Mouse (Mus musculus): ENCODE results near the gene Zfp661. TPM values are rescaled to one million over a fixed set of nuclear protein-coding genes. Genes with fewer than 3 reads are reported as not detected.

Zfp661 gene
- polyA plus RNA-seq (2016; fragmentation: Nextera tagmentation; extraction: Ambion mirVana): 8.0 and 8.4 TPM in 2 replicates

DNA sequence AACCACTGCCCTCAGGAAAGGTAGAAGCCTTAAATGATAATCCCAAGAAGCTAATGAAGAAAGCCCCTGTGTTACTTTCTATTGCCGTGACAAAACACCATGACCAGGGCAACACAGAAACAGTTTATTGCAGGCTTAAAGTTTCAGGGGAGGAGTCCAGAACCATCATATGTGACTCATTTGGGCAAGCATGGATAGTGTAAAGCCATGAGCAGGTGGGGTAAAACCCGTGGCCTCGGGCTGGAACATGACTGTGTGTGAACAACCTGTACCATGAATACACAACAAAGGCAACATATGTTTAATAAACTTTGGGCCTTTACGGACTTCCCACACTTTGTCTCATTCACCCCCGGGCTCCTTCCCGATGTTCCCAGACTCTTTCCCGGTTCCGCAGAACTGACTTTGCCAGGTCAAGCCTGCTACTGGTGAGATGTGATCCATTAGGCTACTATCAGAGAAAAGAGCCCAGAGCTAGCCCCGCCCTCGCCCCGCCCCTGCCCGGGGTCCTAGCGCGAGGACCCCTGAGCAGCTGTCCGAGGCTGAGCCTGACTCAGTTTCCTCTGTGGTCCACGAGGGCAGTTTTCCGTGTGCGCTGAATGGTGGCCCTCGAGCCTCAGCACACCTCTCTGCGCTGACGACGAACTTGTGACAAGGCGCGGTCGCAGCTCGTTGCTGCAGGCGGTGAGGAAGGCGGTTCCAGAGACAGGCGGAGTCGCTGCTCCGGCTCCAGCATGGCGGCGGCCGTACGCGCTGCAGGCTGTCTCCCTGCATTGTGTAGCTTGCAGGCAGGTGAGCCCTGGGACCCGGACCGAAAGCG is at the start of gene Zfp661, which contains the start of gene Mrps5:
Zfp661 (minus strand) TSS at position 401 of the 820 bp plus-strand sequence.
Mrps5 (plus strand) TSS at position 529 of the 820 bp plus-strand sequence.
- Histone ChIP-seq H3K27ac (peak within 1 kb of the TSS; percentile 93), H3K27me3 (no peaks in the 10 kb centered on the region), H3K9me3 (replicated peaks) (no peaks in the 10 kb centered on the region), H3K36me3 (peaks cover 12% of the 10 kb centered on the region; the same call in 1 of the 2 replicates), H3K4me2 (replicated peaks) (peak within 1 kb of the TSS; percentile 73), H3K9ac (peak within 1 kb of the TSS; percentile 81), H3K4me1 (peaks cover 28% of the 10 kb centered on the region), H3K4me3 (peak within 1 kb of the TSS; percentile 88)
- peak; percentile 81 for ATAC-seq (ENCODE audit: low FRiP score)
- 6% methylated on average over 39 of the region's 39 CpGs for WGBS

DNA sequence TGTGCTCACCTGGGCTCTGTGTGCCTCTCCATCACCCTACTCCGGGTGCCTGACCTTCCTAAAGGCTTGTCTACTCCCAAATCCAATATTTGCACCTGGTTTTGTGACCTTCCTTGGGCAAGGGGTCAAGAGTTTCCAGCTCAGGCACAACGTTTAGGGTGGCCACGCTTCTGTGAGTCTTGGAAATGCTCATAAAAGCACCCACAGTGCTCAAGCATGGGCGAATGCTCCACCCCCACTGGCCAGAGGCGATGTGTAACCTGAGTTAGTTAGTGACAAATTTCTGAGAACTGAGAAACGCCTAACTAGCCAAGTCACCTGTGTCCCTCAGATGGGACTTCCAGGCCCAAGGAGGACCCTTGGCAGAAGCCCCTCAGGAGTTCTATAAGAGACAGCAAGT is 48.7 kb upstream of the Zfp661 start:
- 77% methylated on average over 6 of the region's 6 CpGs for WGBS
- no peak overlapping the region for H3K4me2 ChIP-seq (replicated peaks)
- H3K27ac ChIP-seq: no peak overlapping the region
- H3K36me3 ChIP-seq: no peaks in the 10 kb centered on the region
- ATAC-seq (ENCODE audit: low FRiP score): no peak
- H3K9me3 ChIP-seq (replicated peaks): no peaks in the 10 kb centered on the region
- H3K4me1 ChIP-seq: no peaks in the 10 kb centered on the region
- H3K9ac ChIP-seq: no peak overlapping the region
- H3K4me3 ChIP-seq: no peak overlapping the region
- no peaks in the 10 kb centered on the region for H3K27me3 ChIP-seq

DNA sequence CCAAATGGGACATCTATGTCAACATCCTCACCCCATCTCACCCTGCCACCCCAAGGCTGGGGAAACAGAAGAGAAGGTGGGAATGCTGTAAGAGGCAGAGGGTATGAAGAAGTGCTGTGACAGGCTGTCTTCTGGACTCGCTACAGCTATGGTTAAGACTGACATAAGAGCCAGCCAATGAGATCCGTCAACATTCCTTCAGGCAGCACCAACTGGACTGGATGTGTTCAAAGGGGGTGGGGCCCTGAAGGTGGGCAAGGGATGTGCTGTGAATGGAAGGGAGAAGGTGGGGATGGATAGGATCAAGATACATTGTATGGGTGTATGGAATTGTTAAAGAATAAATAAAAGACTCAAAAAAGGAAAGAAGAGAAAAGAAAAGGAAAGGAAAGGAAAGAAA is 45.7 kb upstream of the Zfp661 start:
- WGBS: 70% methylated on average over 2 of the region's 2 CpGs
- Histone ChIP-seq H3K27me3 (no peaks in the 10 kb centered on the region), H3K9ac (no peak overlapping the region), H3K4me3 (no peak overlapping the region), H3K4me1 (no peaks in the 10 kb centered on the region), H3K4me2 (replicated peaks) (no peak overlapping the region), H3K36me3 (no peaks in the 10 kb centered on the region), H3K27ac (no peak overlapping the region), H3K9me3 (replicated peaks) (no peaks in the 10 kb centered on the region)
- no peak for ATAC-seq (ENCODE audit: low FRiP score)

DNA sequence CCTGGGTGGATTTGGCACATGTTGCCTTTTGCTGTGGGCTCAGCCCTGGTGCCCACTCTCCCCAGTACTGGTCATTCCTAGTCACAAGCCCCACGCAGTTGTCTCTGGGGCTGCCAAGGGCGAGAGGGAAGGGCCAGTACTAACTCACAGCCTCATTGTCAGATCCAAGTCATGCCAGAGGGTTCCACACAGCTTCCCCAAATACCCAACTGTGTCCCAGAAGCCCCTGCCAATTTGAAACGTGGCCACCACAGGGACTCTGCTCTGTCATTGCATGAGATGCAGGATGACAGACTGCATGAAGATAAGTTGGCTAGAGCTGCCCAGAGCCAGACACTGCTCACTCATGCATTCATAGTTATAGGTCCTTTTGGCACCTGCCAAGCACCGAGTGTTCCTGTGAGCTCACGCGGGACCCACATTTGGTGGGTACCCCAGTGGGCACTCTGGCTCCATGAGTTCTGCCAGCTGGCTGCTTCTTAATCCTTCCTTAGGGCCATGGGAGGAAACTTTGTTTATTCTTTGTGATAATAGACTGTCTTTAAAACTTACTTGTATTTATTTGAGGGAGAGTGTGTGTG is 41.2 kb upstream of the Zfp661 start:
- WGBS: 79% methylated on average over 6 of the region's 6 CpGs
- Histone ChIP-seq H3K9me3 (replicated peaks) (no peaks in the 10 kb centered on the region), H3K4me3 (no peak overlapping the region), H3K27ac (no peak overlapping the region), H3K4me1 (no peaks in the 10 kb centered on the region), H3K4me2 (replicated peaks) (no peak overlapping the region), H3K27me3 (no peaks in the 10 kb centered on the region), H3K36me3 (no peaks in the 10 kb centered on the region), H3K9ac (no peak overlapping the region)
- no peak for ATAC-seq (ENCODE audit: low FRiP score)

DNA sequence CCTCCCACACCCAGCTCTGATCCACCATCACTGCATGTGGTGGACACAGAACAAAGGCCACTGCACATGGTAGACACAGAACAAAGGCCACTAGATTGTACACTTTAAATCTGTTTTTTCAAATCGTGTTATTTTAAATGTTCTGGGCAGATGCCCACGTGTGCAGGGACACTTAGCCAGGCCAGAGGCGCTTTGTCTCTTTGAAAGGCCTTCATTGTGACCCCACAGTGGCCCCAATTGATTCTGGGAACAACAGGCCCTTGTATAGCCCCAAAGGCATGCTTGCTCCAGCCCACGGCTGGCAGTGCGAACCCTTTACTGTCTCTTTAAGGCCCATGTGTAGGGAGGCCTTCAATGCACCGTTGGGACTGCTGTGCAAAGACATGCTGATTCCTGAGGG is 40.5 kb upstream of the Zfp661 start:
- Histone ChIP-seq H3K27me3 (no peaks in the 10 kb centered on the region), H3K9me3 (replicated peaks) (no peaks in the 10 kb centered on the region), H3K9ac (no peak overlapping the region), H3K27ac (no peak overlapping the region), H3K36me3 (no peaks in the 10 kb centered on the region), H3K4me1 (no peaks in the 10 kb centered on the region), H3K4me3 (no peak overlapping the region), H3K4me2 (replicated peaks) (no peak overlapping the region)
- WGBS: 34% methylated on average over 6 of the region's 6 CpGs
- ATAC-seq (ENCODE audit: low FRiP score): no peak

DNA sequence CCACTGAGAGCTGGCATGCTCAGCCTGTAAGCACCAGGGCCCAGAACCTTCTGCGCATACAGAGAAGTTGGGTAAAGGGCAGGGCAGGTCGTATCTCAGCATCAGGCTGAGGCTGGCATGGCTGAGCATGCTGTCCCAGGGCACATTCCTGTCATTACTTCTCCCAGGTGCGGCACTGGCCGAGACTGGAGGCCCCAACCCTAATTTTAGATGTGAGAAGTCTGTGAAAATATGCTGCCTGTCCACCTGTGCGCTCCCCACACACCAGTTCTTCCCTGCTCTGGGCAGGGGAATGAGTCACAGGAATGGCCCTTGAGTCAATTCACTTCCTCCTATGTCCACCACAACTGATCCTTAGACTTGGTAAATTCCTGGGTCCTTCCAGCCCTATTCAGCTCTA is 38.8 kb upstream of the Zfp661 start:
- WGBS: 78% methylated on average over 5 of the region's 5 CpGs
- H3K36me3 ChIP-seq: no peaks in the 10 kb centered on the region
- no peak for ATAC-seq (ENCODE audit: low FRiP score)
- H3K27ac ChIP-seq: no peak overlapping the region
- H3K9ac ChIP-seq: no peak overlapping the region
- H3K27me3 ChIP-seq: no peaks in the 10 kb centered on the region
- no peaks in the 10 kb centered on the region for H3K9me3 ChIP-seq (replicated peaks)
- no peaks in the 10 kb centered on the region for H3K4me1 ChIP-seq
- no peak overlapping the region for H3K4me3 ChIP-seq
- H3K4me2 ChIP-seq (replicated peaks): no peak overlapping the region

DNA sequence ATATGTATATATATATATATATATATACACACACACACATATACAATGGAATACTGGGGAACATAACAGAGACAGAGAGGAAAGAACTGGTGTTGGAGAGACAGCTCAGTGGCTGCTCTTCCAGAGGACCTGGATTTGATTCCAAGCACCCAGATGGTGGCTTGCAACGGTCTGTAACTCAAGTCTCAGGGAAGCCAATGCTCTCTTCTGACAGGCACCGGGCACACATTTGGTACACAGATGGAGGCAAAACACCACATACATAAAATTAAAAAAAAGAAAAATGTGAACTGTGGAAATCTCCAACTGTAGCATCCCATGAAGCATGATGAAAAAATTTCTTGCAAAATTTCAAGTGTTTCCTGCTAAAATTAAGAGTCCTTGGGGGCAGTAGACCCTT is 37.9 kb upstream of the Zfp661 start:
- ATAC-seq (ENCODE audit: low FRiP score): no peak
- no peak overlapping the region for H3K9ac ChIP-seq
- no peaks in the 10 kb centered on the region for H3K36me3 ChIP-seq
- no peaks in the 10 kb centered on the region for H3K4me1 ChIP-seq
- WGBS: 97% methylated on average over 2 of the region's 2 CpGs
- no peak overlapping the region for H3K4me2 ChIP-seq (replicated peaks)
- H3K27me3 ChIP-seq: no peaks in the 10 kb centered on the region
- H3K27ac ChIP-seq: no peak overlapping the region
- no peaks in the 10 kb centered on the region for H3K9me3 ChIP-seq (replicated peaks)
- no peak overlapping the region for H3K4me3 ChIP-seq

DNA sequence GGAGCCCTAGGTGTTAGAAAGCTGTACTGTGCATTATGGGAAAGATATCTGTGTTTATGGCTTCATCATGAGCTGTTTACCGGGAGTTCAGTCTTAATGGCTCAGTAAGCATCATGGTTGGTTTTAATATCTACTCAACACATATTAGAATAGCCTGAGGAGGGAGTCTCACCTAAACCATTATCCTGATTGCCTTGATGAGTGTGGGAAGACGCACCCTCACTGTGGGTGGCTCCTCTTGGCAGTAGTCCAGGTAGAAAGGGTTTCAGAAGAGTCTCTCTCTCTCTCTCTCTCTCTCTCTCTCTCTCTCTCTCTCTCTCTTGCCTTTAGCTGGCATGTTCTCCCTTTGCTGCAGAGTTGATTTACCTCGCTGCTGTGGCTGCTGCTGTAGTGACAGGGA is 35.2 kb upstream of the Zfp661 start:
- H3K9me3 ChIP-seq (replicated peaks): no peaks in the 10 kb centered on the region
- H3K27me3 ChIP-seq: no peaks in the 10 kb centered on the region
- WGBS: 62% methylated on average over 3 of the region's 3 CpGs
- H3K4me3 ChIP-seq: no peak overlapping the region
- ATAC-seq (ENCODE audit: low FRiP score): no peak
- no peak overlapping the region for H3K4me2 ChIP-seq (replicated peaks)
- H3K36me3 ChIP-seq: no peaks in the 10 kb centered on the region
- no peak overlapping the region for H3K9ac ChIP-seq
- no peaks in the 10 kb centered on the region for H3K4me1 ChIP-seq
- no peak overlapping the region for H3K27ac ChIP-seq

DNA sequence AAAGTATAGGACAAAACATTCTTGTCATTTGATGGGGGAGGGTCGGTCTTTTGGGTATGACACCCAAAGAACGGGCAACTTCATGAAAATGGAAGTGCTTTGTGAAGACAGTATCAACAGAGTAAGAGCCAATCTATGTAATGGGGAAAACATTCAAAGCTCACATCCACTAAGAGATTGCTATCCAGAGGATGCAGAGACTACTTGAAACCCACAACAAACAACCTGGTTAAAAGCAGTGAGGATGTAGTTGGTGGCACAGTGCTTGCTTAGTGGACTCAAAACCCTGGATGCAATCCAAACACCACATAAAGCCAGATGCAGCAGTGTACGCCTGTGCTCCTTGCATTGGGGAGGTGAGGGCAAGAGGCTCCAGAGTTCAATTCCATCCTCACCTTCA is 32.4 kb upstream of the Zfp661 start:
- WGBS: 88% methylated on average over 3 of the region's 3 CpGs
- no peak for ATAC-seq (ENCODE audit: low FRiP score)
- no peaks in the 10 kb centered on the region for H3K9me3 ChIP-seq (replicated peaks)

DNA sequence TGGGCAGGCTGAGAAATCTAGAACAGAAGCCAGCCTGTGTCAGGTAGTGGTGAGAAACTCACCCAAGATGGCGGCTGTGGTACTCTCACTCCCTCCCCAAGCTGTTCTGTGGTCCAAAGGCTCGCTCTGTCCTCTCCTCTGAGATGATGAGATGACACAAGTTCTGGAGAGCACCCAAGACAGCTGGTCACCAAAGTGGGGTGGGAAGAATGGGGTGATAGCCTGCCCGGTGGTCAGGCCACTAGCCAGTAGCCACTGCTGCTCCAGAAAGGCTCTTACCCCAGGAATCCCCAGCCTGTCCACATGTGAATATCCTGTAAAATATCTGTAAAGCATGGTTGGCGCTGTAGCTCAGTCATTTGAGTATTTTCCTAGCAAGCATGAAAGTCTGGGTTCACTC is 25.4 kb upstream of the Zfp661 start:
- WGBS: 93% methylated on average over 4 of the region's 4 CpGs
- no peaks in the 10 kb centered on the region for H3K27me3 ChIP-seq
- peaks cover 7% of the 10 kb centered on the region; the same call in 1 of the 2 replicates for H3K4me1 ChIP-seq
- no peak for ATAC-seq (ENCODE audit: low FRiP score)
- H3K36me3 ChIP-seq: no peaks in the 10 kb centered on the region
- no peak overlapping the region for H3K4me2 ChIP-seq (replicated peaks)
- no peak overlapping the region for H3K9ac ChIP-seq
- H3K9me3 ChIP-seq (replicated peaks): no peaks in the 10 kb centered on the region
- no peak overlapping the region for H3K4me3 ChIP-seq
- no peak overlapping the region for H3K27ac ChIP-seq

More for the DNA sequence above, 32.4 kb upstream of the Zfp661 start:
- no peaks in the 10 kb centered on the region for H3K36me3 ChIP-seq
- no peak overlapping the region for H3K9ac ChIP-seq
- H3K4me2 ChIP-seq (replicated peaks): no peak overlapping the region
- H3K27ac ChIP-seq: no peak overlapping the region
- H3K4me3 ChIP-seq: no peak overlapping the region
- H3K4me1 ChIP-seq: no peaks in the 10 kb centered on the region
- no peaks in the 10 kb centered on the region for H3K27me3 ChIP-seq

DNA sequence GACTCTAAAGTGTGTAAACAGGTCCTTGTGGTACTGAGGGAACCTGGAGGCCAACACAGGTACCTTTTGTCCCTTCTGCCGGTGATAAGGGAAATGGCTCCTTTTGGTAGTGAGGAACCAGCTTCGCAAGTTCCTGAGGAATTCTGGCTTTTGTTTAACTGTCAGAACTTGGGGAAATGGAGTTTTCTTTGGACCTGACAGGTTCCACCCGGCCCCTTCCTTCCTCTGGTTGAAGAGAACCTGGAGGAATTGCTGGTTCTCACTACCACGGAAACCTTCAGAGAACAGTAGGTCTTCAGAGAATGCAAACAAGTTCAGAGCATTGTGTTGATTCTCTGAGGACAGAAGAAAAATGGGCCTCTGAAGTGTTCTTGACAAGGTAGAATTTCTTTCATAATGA is 24.5 kb upstream of the Zfp661 start:
- 86% methylated on average over 4 of the region's 4 CpGs for WGBS
- ATAC-seq (ENCODE audit: low FRiP score): no peak

DNA sequence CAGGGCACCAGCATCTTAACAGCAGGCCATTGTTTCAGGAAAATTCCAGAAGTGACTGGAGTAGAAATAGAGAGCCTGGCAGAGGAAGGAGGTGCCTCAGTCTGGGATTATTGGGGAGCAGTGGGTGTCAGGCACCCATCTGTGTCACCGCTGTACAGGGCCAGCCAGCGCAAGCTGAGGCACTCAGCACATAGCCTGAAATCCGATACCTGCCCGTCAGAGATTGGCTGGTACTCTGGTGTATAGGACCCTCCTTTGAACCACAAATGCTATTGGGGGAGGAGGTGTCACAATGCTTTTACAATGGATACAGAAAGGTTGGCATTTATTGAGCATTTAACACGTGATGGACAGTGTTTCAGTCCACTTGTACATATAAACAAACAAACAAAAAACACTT is 22.1 kb upstream of the Zfp661 start:
- H3K4me2 ChIP-seq (replicated peaks): no peak overlapping the region
- no peaks in the 10 kb centered on the region for H3K9me3 ChIP-seq (replicated peaks)
- H3K27me3 ChIP-seq: no peaks in the 10 kb centered on the region
- no peak overlapping the region for H3K27ac ChIP-seq
- 6% methylated on average over 5 of the region's 5 CpGs for WGBS
- H3K36me3 ChIP-seq: peaks cover 22% of the 10 kb centered on the region
- peaks cover 7% of the 10 kb centered on the region; the same call in 1 of the 2 replicates for H3K4me1 ChIP-seq
- no peak for ATAC-seq (ENCODE audit: low FRiP score)
- no peak overlapping the region for H3K9ac ChIP-seq
- H3K4me3 ChIP-seq: no peak overlapping the region

More for the DNA sequence above, 24.5 kb upstream of the Zfp661 start:
- Histone ChIP-seq H3K36me3 (no peaks in the 10 kb centered on the region), H3K4me1 (peaks cover 7% of the 10 kb centered on the region; the same call in 1 of the 2 replicates), H3K9me3 (replicated peaks) (no peaks in the 10 kb centered on the region), H3K4me3 (no peak overlapping the region), H3K4me2 (replicated peaks) (no peak overlapping the region), H3K9ac (no peak overlapping the region), H3K27ac (no peak overlapping the region), H3K27me3 (no peaks in the 10 kb centered on the region)

DNA sequence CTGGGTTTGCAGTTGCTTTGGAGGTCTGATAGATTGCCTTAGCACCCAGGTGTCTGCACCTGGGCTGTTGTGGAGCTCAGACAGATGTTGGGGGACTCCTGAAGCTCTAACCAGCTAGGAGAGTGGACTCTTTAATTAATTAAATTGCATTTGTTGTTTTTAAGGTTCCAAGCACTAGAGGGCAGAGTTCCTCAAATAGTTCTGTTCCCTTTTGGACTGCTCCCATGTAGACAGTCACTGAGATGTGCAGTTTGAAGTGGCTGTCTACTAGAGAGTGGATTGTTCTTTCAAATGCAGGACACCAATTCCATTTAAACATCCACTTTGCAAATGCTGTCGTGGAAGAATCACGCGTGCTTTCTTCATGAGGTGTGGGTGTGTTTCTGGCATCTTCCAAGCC is 21.3 kb upstream of the Zfp661 start:
- 50% methylated on average over 3 of the region's 3 CpGs for WGBS
- H3K4me2 ChIP-seq (replicated peaks): no peak overlapping the region
- H3K36me3 ChIP-seq: peaks cover 28% of the 10 kb centered on the region
- H3K9me3 ChIP-seq (replicated peaks): no peaks in the 10 kb centered on the region
- H3K27me3 ChIP-seq: no peaks in the 10 kb centered on the region
- H3K4me1 ChIP-seq: peaks cover 7% of the 10 kb centered on the region; the same call in 1 of the 2 replicates
- H3K9ac ChIP-seq: no peak overlapping the region
- H3K4me3 ChIP-seq: no peak overlapping the region
- ATAC-seq (ENCODE audit: low FRiP score): no peak
- H3K27ac ChIP-seq: no peak overlapping the region

Data from hindbrain, embryonic 12.5 days (tissue).